Mouse (Mus musculus) right cerebral cortex, postnatal 36 days (tissue): ENCODE results near the gene Ppl.

Source experiments
- DNase-seq, 2 experiments: peaks; one replicate each; pipeline ENCODE4 v3.0.0; 2022; ENCODE audit warnings: low spot score in 2 of 2, mixed read lengths in 1 of 2

Gene Ppl

DNA sequence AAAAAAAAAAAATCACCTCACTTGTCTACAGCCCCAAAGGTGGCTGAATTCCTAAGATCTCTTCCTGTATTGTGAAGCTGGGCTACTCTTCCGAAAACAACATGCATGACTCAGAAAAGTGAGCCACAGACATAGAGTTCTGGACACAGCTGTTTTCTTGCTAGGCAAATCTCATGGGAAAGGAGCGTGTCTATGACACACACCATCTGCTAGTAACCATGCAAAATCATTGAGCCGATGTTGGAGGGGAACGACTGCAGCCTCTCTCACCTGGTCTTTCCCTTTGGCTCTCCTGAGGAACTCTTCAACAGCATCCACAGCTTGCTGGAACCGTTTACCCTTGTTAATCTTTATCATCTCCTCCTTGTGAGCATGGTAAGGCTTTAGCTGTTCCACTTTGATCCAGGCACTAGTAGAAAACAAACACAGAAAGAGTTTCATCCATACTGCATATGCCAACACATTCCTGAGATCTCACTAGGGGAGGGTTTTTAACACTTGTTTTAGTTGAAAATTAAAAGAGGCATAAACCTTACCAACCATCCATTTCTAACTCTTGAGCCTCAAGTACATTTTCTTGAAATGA lies 95.5 kb downstream of the Ppl start:
- no peak for DNase-seq
